Mouse (Mus musculus) left cerebral cortex, adult 2 months (tissue): ENCODE measurements at regions not wholly inside any gene's neighbourhood (a gene's known extent, or its start where the extent isn't known, plus 50 kb on each side); places are given as distances from the start of the nearest gene placed in this dataset.
"Not testable (repeated sequence)": the region's sequence is repeated elsewhere in the genome, so short reads cannot be mapped to it uniquely, and the experiment has no call there.

Experiments used
- DNase-seq, 2 experiments: peaks; one replicate each; pipeline ENCODE4 v3.0.0; 2021 to 2022; ENCODE audit warnings: low spot score in 2 of 2, mixed read lengths in 1 of 2; ENCODE audit errors: extremely low spot score in 1 of 2
- H3K27ac ChIP-seq: fragments of 200-600 bp; 2 replicates; pipeline ENCODE4 v1.8.1; 2022
- H3K4me3 ChIP-seq: fragments of 200-600 bp; 2 replicates; pipeline ENCODE4 v1.8.1; 2022
- CTCF ChIP-seq: fragments of 200-600 bp; IDR thresholded peaks from 2 replicates; pipeline ENCODE4 v1.8.1; 2022; ENCODE audit warnings: antibody characterized with exemption, mild to moderate bottlenecking, moderate library complexity
- intact Hi-C: fragments of 180-260 bp; cut with DNase I; formaldehyde crosslinking; loops from one replicate; pipeline ENCODE4 v1.15.1; 2025

DNA sequence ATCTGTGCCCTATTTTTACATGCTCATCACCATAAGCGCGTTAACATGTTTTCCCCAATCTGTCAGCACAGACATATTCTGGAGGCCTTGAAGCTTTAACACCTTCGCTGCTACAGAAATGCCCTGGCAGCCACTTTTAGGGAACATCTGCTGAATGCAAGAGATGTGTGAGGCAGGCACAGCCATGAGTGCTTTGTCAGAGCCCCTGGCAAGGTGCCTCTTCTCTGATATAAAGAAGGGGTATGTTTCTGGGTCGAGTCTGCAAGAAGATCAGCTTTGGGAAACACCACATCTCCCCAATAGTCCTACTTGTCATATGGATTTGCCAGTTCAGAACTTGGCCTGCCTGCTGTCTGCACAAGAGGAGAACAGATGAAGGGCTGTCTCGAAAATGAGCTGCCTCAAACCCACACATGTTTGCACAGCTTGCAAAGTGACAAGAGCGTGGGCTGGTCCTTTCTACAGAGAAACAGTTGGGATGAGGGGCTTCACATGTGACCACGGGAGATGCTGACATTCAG lies 1263.3 kb upstream of the Klhl29 start:
- Histone ChIP-seq H3K27ac (peak overlapping the region; percentile 75), H3K4me3 (no peak overlapping the region)
- peak; percentile 61 to 71 for DNase-seq
- no peak for TF ChIP-seq CTCF
- intact Hi-C loops, result loop anchor here (1.0 to 10.0 kb wide), 8 partner anchors 58 to 1264 kb away; partner anchors contain the start of gene Klhl29

DNA sequence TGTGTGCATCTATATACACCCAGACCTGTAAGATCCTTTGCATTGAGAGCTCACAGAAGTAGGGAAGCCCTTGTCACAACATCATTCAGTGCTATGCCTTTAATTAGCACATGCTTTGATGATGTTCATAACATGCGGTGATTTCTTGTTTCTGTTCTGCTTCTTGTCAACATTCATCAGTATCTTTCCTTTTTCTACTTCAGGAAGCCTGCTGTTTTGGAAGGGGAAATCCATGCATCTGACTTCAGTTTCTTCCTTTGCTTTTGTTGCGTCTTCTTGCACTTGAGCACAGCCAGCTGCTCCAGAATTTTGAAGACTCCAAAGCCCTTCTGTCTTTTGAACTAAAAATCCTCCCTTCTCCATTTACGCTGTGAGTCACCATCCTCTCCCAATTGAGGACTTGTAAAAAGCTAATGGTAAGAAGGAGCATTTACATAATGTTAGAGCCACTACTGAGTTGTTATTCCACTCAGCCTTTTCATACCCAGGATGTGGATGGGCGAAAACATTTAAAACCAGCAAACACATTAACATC lies 1262.4 kb upstream of the Klhl29 start:
- DNase-seq, result peak in 1 of 2 experiments; percentile 13
- Histone ChIP-seq H3K27ac (peak overlapping the region; percentile 75), H3K4me3 (no peak overlapping the region)
- no peak for TF ChIP-seq CTCF
- intact Hi-C loops, result loop anchor here (1.0 to 10.0 kb wide), 8 partner anchors 57 to 1263 kb away; partner anchors contain the start of gene Klhl29

DNA sequence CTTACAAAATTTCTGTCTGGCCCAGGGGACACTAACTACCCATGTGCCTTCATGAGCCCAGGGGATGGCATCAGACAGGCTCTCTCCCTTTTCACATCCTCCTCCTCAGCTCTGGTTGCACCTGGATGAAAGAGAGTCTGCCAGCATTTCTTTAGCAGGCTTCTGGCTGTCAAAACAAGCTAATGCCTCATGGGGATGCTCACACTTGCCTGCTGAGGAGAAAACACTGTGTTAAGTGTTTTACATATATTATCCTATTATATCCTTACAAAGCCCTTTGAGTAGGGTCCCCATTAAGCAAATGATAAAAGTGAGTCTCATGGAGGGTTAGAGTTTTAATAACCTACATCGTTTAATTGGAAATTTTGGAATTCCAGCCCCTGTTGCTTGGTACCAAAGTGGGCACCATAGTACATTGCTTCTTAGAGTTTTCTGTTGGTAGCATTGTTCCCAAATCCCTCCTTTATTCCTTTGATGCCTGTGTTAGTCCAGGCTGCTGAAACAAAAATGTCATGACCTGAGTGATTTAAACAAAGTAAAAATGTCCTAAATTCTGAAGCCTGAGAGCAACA lies 1247.2 kb upstream of the Klhl29 start:
- intact Hi-C loops, result no loop called here
- TF ChIP-seq CTCF, result no peak
- no peak overlapping the region for H3K27ac ChIP-seq
- H3K4me3 ChIP-seq, result no peak overlapping the region
- no peak for DNase-seq

DNA sequence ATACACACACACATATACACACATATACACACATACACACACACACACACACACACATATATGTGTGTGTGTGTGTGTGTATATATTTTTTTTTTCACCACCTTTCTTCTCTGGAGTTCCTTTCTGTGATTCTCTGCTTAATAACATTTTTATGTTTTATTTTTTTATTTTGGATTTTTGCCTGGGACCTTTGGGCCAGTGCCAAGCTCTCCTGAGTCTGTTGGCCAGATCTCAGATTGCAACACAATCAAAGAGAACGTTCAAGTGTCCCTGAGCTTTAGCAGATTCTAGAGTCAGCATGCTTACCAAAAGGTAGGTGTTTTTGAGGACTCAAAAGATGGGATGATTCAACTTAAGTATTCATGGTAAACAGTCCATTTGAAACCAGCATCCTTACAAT lies 1225.6 kb upstream of the Klhl29 start:
- H3K4me3 ChIP-seq, result no peak overlapping the region
- no peak for TF ChIP-seq CTCF
- no peak overlapping the region for H3K27ac ChIP-seq
- intact Hi-C loops, result no loop called here
- no peak for DNase-seq

DNA sequence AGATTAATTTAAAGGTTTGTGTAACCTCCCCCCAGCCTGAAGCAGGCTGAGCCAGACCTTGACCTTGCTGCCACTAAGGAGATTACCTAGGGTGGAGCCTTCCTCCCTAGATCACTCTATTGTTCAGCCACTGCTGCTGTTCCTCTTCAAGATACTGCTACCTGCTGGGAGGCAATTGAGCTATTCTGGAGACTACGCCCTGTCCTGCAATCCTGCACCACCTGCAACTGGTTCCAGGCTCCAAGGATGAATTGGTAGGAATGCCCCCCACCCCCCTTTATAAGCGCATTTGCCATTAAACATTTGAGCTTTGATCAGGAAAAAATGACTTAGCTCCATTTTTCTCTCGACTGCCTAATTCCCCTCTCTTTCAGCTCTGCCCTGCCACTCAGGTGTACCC lies 1220.0 kb upstream of the Klhl29 start:
- DNase-seq, H3K27ac ChIP-seq, intact Hi-C loops, H3K4me3 ChIP-seq: not testable (repeated sequence)

DNA sequence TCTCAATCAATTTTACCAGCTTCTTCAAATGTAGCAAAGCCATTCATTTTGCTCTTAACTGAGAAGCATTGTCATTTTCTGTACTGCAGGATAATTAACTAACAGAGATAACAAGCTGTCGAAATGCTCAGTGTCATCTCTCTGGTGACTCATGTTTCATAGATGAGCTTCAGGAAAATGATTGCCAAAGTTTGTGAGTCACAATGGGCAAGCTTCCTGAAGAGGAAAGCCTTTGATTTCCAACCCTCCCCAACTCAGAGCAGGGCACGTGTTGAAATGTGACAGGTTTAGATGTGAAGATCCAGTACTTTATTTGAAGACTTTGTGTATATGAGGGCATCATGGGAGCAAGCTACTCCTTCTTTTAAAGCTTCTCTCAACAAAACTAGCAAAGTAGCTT lies 1214.7 kb upstream of the Klhl29 start:
- DNase-seq, result no peak
- Histone ChIP-seq H3K4me3 (no peak overlapping the region), H3K27ac (no peak overlapping the region)
- intact Hi-C loops, result no loop called here
- TF ChIP-seq CTCF, result no peak

DNA sequence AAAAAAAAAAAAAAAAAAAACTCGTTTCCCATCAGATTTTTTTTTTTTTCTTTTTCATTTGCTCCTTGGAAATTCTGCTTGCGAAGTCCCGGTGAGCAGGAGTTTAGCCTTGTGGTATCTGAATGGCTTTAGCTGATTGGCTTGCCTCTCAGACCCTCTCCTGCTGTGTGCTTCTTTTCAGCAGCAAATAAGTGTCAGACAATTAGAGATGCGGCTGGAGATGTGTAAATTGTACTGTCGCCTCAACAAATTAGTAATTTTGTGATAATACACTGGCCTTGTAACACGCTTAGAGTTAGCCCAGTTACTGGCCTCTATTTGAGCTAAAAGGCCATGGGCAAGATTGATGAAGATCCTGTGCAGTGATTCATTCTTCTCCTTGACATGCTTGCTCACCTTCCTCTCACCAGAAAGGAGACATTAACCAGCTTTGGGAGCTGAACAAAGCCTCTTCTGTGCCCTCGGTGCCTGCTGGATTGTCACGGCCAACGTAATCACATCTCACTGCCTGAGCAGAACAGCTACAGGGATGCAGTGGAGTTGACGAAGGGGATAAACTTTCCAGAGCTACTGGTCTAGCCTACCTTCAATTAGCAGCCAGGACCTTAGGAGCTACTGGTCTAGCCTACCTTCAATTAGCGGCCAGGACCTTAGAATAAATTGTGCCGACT lies 1212.7 kb upstream of the Klhl29 start:
- intact Hi-C loops, result no loop called here
- DNase-seq, result no peak
- no peak overlapping the region for H3K27ac ChIP-seq
- H3K4me3 ChIP-seq, result no peak overlapping the region
- TF ChIP-seq CTCF, result no peak

DNA sequence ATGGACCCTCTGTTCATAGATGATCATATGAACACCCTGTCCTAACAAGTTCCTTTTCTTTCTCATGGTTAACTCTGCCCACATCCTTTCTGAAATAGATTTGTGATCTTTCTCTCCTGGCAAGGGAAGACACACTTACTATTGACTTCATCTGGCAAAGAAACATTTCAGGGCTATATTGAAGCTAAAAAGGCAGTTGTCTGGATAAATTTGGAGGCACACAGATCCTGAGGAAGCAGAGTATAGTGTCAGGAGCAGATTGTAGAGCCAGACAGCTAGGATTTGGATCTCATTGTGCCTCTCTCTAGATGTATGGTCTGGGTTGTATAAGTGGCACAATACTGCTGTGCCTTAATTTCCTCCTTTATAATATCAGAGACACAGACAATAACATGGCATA lies 1204.7 kb upstream of the Klhl29 start:
- TF ChIP-seq CTCF, result no peak
- no peak for DNase-seq
- intact Hi-C loops, result loop anchor here (1.0 to 2.0 kb wide), 2 partner anchors 59 to 268 kb away; no protein-coding TSS in a partner anchor
- peak overlapping the region; percentile 74 for H3K27ac ChIP-seq
- H3K4me3 ChIP-seq, result no peak overlapping the region

DNA sequence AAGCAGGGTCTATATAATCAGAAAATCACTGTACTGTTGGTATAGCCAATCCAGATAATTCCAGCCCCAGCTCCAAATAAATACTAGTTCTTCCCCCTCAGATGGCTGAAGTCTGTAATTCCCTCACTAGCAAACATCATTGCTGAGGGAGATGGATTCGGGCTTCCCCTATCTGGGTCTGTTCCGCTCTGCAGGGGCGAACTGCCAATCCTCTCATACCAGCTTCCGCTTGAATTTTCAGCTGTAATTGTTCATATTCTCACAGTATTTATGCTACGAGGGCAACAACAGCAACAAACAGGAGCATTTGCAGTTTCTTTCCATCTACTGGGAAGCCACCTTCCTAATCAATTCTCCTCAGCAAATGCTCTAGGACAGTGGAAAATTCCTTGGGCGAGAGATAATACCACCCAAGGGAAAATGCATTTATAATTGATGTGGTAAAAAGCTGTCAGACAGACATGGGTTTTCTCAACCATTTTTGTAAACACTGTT lies 1201.4 kb upstream of the Klhl29 start:
- no peak for DNase-seq
- no peak for TF ChIP-seq CTCF
- H3K4me3 ChIP-seq, result no peak overlapping the region
- intact Hi-C loops, result loop anchor here (5.0 kb wide), 1 partner anchor 240 kb away; no protein-coding TSS in a partner anchor
- H3K27ac ChIP-seq, result 0 out of 2 replicates have a peak overlapping the region, but pooled peaks have one; percentile 24
